Comparison of ENCODE assay signal across 9 mouse cellular contexts in genomic region chr16:35596661-35597350, GRCm38 (mm10). TPM values are rescaled to one million over a fixed set of nuclear protein-coding genes. Genes with fewer than 3 reads are reported as not detected.
DNase-seq lines count a peak whose midpoint lies in the region; ATAC-seq and TF ChIP-seq lines count a peak whose summit lies in the region.
"Had no signal": no experiment of that assay in that cellular context is flagged by ENCODE, and none has a peak within 500 bp of the region (broad histone marks: within the 10 kb centered on the region; RNA-seq: fewer than 3 reads in every experiment).

No protein-coding gene starts in this region.

- no peak overlapping the region for H3K4me3 ChIP-seq in forebrain, postnatal 0 days (ENCODE audit: low read depth, low read length)
- no peak overlapping the region for H3K4me3 ChIP-seq in midbrain, embryonic 10.5 days
- H3K4me3 ChIP-seq: megakaryocyte, embryonic 14.5 days had no signal

- no peak overlapping the region for H3K9ac ChIP-seq in forebrain, postnatal 0 days

- intact Hi-C loops in heart, postnatal 10 days (cut with DNase I) = no loop called here

- 15% methylated on average over 8 of the region's 8 CpGs for WGBS in forebrain, postnatal 0 days
- 33% methylated on average over 8 of the region's 8 CpGs for WGBS in midbrain, embryonic 10.5 days

- H3K27me3 ChIP-seq in forebrain, postnatal 0 days (ENCODE audit: insufficient read depth, low read length) = no peaks in the 10 kb centered on the region
- H3K27me3 ChIP-seq in midbrain, embryonic 10.5 days (ENCODE audit: low read depth, poor library complexity, severe bottlenecking) = no peaks in the 10 kb centered on the region

- H3K9me3 ChIP-seq in forebrain, postnatal 0 days (ENCODE audit: low read length) = no peaks in the 10 kb centered on the region
- peaks cover 6% of the 10 kb centered on the region; the same call in 1 of the 2 replicates for H3K9me3 ChIP-seq in midbrain, embryonic 10.5 days (replicated peaks)

- no peak overlapping the region for H3K4me2 ChIP-seq in forebrain, postnatal 0 days (ENCODE audit: low read depth)

- no peaks in the 10 kb centered on the region for H3K36me3 ChIP-seq in forebrain, postnatal 0 days (ENCODE audit: insufficient read depth)
- peaks cover 74% of the 10 kb centered on the region for H3K36me3 ChIP-seq in midbrain, embryonic 10.5 days

- H3K4me1 ChIP-seq in forebrain, postnatal 0 days (ENCODE audit: insufficient read depth) = peaks cover 37% of the 10 kb centered on the region
- peaks cover 87% of the 10 kb centered on the region for H3K4me1 ChIP-seq in midbrain, embryonic 10.5 days
- H3K4me1 ChIP-seq: megakaryocyte, embryonic 14.5 days had no signal

- peak overlapping the region; percentile 41; the same call in 1 of the 2 replicates for H3K27ac ChIP-seq in forebrain, postnatal 0 days (ENCODE audit: low read depth, low read length)
- peak overlapping the region; percentile 78 for H3K27ac ChIP-seq in midbrain, embryonic 10.5 days (replicated peaks)

- TF ChIP-seq CTCF in brain, embryonic 14.5 days (IDR thresholded peaks at IDR 0.05; ENCODE audit: borderline replicate concordance, extremely low read depth, insufficient read depth, insufficient read length) = no peak
- TF ChIP-seq CTCF in forebrain, postnatal 0 days (IDR thresholded peaks at IDR 0.05; ENCODE audit: low read depth) = no peak

- peak; percentile 92 for DNase-seq in Muller cell, postnatal 12 days (ENCODE audit: inconsistent ontology term)
- peak; percentile 94 for DNase-seq in brain, embryonic 14.5 days (ENCODE audit: low read depth)
- peak; percentile 67 for DNase-seq in forebrain, postnatal 0 days
- peak; percentile 37 for DNase-seq in midbrain, embryonic 10.5 days (ENCODE audit: low spot score)
- no peak for DNase-seq in spleen, postnatal 10 days (ENCODE audit: low spot score in 2 of 2)
- no peak for DNase-seq in layer of hippocampus, adult 9-10 months (ENCODE audit: low spot score)
- no peak for DNase-seq in heart, postnatal 10 days
- DNase-seq: cerebellum, adult 11 months had no signal

- TF ChIP-seq POLR2A in brain, embryonic 14.5 days (IDR thresholded peaks at IDR 0.05; ENCODE audit: borderline replicate concordance, extremely low read depth, insufficient read depth, insufficient read length, poor library complexity, severe bottlenecking) = no peak

- ATAC-seq in forebrain, postnatal 0 days = peak; percentile 65

RNA-seq across cellular contexts. Expression of gene Sema5b, which starts 55.9 kb away (rescaled TPM):
- polyA plus RNA-seq in brain, embryonic 14.5 days (2012; rRNA removed) = 68.2 and 68.8 TPM in 2 replicates
- 18.4 and 30.1 TPM in 2 replicates for total RNA-seq in forebrain, postnatal 0 days (2014; rRNA removed)
- polyA plus RNA-seq in forebrain, postnatal 0 days (2015; fragmentation: Nextera tagmentation; extraction: Ambion mirVana) = 6.3 and 12.8 TPM in 2 replicates
- polyA plus RNA-seq in midbrain, embryonic 10.5 days (2016; fragmentation: Nextera tagmentation; extraction: Ambion mirVana) = 59.1 and 72.3 TPM in 2 replicates
- total RNA-seq in heart, postnatal 10 days (2021) = 1 to 10 TPM; 1.3 to 1.5 TPM

Comparison
In these comparisons a context has a peak if more than half of its experiments do, and no peak if none do; other contexts are left out.
1. DNase-seq: peak in Muller cell, postnatal 12 days (single experiment), brain, embryonic 14.5 days (single experiment), forebrain, postnatal 0 days (single experiment) and midbrain, embryonic 10.5 days (single experiment); none in spleen, postnatal 10 days (0 of 2), layer of hippocampus, adult 9-10 months (single experiment) and heart, postnatal 10 days (0 of 2).